ENCODE assay signal across 7 mouse cellular contexts in genomic region chr2:7270051-7270450, GRCm38 (mm10).
A peak's percentile ranks its signal among the peaks of the same experiment; 100 is the strongest.
DNase-seq lines count a peak whose midpoint lies in the region; ATAC-seq and TF ChIP-seq lines count a peak whose summit lies in the region.

No protein-coding gene starts in this region.

- no peaks in the 10 kb centered on the region for H3K4me1 ChIP-seq in lung, embryonic 14.5 days (ENCODE audit: insufficient read depth)
- no peaks in the 10 kb centered on the region for H3K4me1 ChIP-seq in hindbrain, postnatal 0 days (ENCODE audit: insufficient read depth, low read length)

- peak; percentile 97 for ATAC-seq in frontal cortex, adult (ENCODE audit: low TSS enrichment)
- ATAC-seq in lung, embryonic 14.5 days (ENCODE audit: insufficient read depth), result no peak
- no peak for ATAC-seq in hindbrain, postnatal 0 days

- no peak for TF ChIP-seq CTCF in lung, embryonic 14.5 days (IDR thresholded peaks at IDR 0.05; ENCODE audit: low read depth)
- no peak for TF ChIP-seq CTCF in hindbrain, postnatal 0 days (IDR thresholded peaks at IDR 0.05; ENCODE audit: low read depth)

- DNase-seq in heart, postnatal 14 days, result peak; percentile 13 to 16
- DNase-seq in lung, embryonic 14.5 days, result peak; percentile 31
- peak; percentile 4 for DNase-seq in testis, postnatal 14 days (ENCODE audit: low spot score)
- no peak for DNase-seq in liver
- DNase-seq in hindbrain, postnatal 0 days (ENCODE audit: low spot score), result no peak
- no peak for DNase-seq in ovary, postnatal 10 days (ENCODE audit: low spot score)

- no peak overlapping the region for H3K27ac ChIP-seq in lung, embryonic 14.5 days (ENCODE audit: low read depth)
- H3K27ac ChIP-seq in hindbrain, postnatal 0 days, result no peak overlapping the region

- 63% methylated on average over 7 of the region's 7 CpGs for WGBS in lung, embryonic 14.5 days
- WGBS in hindbrain, postnatal 0 days, result 72% methylated on average over 7 of the region's 7 CpGs

- H3K36me3 ChIP-seq in lung, embryonic 14.5 days (ENCODE audit: insufficient read depth), result no peaks in the 10 kb centered on the region
- no peaks in the 10 kb centered on the region for H3K36me3 ChIP-seq in hindbrain, postnatal 0 days (ENCODE audit: insufficient read depth, low read length)

- no peaks in the 10 kb centered on the region for H3K27me3 ChIP-seq in lung, embryonic 14.5 days (ENCODE audit: insufficient read depth, low read length)
- no peaks in the 10 kb centered on the region for H3K27me3 ChIP-seq in hindbrain, postnatal 0 days (ENCODE audit: insufficient read depth, low read length)

- no peak overlapping the region for H3K4me2 ChIP-seq in lung, embryonic 14.5 days
- H3K4me2 ChIP-seq in hindbrain, postnatal 0 days (ENCODE audit: low read depth, low read length), result no peak overlapping the region

- H3K9me3 ChIP-seq in lung, embryonic 14.5 days (ENCODE audit: low read depth, low read length), result no peaks in the 10 kb centered on the region
- H3K9me3 ChIP-seq in hindbrain, postnatal 0 days (ENCODE audit: low read length), result no peaks in the 10 kb centered on the region

- H3K9ac ChIP-seq in lung, embryonic 14.5 days, result no peak overlapping the region
- H3K9ac ChIP-seq in hindbrain, postnatal 0 days (replicated peaks; ENCODE audit: low read length), result no peak overlapping the region

- no peak overlapping the region for H3K4me3 ChIP-seq in lung, embryonic 14.5 days (ENCODE audit: low read depth, low read length)
- no peak overlapping the region for H3K4me3 ChIP-seq in hindbrain, postnatal 0 days (ENCODE audit: low read length)

- intact Hi-C loops in heart, postnatal 14 days (cut with DNase I), result no loop called here

Comparison
In these comparisons a context has a peak if more than half of its experiments do, and no peak if none do; other contexts are left out.
1. DNase-seq: peak in heart, postnatal 14 days (2 of 2), lung, embryonic 14.5 days (single experiment) and testis, postnatal 14 days (single experiment); none in liver (single experiment), hindbrain, postnatal 0 days (single experiment) and ovary, postnatal 10 days (single experiment).